Mouse (Mus musculus) right cerebral cortex, postnatal 10 days (tissue): ENCODE data around the gene Mogat1.
"Not testable (repeated sequence)": the region's sequence is repeated elsewhere in the genome, so short reads cannot be mapped to it uniquely, and the experiment has no call there.

Source experiments
- DNase-seq, 2 experiments: peaks; one replicate each; pipeline ENCODE4 v3.0.0; 2021; ENCODE audit warnings: low spot score in 2 of 2

Gene Mogat1

DNA sequence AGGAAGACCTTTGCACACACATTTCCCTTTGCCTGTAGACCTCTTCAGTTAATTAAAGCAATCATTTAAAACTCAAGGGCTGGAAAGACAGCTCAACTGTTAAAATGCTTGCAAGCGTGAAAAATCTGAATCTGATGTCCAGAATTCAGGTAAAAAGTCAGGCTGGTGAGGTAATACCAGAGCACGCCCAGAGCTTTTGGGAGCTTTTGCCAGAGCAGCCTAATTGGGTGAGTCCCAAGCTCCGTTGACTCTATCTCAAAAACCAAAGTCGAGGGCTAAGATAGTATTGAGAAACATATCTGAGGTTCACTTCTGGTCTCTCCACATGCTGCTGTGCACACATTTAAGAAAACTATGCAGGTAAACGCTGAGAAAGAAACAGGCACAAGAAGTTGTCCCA lies at the start of gene Mogat1:
Gene Mogat1 (plus strand): TSS at position 130 of the 400 bp plus-strand sequence.
- DNase-seq: no peak

DNA sequence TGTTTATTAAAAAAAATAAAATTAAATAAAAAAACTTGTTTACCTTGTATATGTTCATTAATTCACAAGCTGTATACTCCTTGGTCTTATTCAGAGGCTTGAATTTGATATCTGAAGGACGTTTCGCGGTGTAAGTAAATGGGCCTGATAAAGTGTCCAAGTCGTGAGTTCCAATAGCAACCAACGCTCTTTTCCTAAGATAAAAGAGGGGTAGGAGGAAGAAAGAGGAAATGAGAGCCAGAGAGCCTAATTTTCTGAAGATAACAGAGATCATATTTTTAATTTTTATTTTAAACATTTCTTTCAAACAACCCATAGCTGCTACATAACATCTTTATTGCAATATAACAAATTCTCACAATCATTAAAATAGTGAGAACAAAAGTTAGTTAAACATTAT lies 38.4 kb upstream of the Mogat1 start:
- no peak for DNase-seq

DNA sequence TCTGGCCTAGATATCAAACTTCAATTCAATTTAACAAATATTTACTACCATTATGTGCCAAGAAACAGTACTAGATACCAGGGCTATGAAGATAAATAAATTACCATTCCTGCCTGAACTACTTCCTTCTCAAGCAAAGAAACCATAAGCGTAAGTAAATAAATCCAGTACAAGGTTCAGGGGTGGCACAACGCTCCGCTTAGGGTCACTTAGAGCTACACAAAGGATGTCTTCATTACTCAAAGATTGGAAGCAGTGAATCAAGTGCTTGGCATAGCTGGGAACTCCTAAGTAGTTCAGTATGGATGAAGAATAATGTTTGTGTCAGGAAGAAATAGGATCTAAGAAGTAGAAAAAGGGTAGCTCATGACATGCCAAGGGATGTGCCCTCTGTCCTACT lies 27.4 kb upstream of the Mogat1 start:
- no peak for DNase-seq

DNA sequence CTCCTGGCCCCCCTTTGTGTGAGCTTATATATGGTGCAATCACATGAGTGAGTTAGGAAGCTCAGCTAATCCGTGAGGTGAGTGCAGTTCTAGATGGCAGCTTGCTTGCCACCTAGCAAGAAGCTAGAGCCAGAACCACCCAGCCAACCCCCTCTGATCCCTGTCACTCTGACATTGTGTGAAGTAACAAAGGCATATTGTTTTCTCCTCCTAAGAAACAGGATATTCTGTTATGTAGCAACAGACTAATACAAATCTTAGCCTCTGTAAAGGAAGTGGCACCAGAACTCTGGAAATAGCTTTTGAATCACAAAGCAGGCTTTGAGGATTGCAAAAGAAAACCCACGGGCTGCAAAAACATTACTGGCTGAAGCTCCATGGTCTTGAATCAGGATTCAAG lies 26.4 kb upstream of the Mogat1 start:
- DNase-seq: no peak

DNA sequence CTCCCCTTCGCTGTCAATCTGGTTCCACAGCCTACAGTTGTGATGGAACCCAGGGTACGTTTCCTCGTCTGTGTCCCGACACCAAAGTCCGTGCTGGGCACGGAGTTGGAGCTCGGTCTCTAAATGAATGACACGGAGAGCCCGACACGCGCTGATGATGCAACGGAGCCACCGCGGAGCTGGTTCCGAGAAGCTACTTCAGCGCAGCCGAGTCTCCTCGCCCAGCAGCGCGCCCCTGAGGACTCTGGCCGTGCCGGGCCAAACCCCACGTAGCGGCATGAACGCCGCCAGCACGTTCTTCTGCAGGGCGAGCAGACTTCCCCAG lies 22.4 kb upstream of the Mogat1 start:
- no peak for DNase-seq

DNA sequence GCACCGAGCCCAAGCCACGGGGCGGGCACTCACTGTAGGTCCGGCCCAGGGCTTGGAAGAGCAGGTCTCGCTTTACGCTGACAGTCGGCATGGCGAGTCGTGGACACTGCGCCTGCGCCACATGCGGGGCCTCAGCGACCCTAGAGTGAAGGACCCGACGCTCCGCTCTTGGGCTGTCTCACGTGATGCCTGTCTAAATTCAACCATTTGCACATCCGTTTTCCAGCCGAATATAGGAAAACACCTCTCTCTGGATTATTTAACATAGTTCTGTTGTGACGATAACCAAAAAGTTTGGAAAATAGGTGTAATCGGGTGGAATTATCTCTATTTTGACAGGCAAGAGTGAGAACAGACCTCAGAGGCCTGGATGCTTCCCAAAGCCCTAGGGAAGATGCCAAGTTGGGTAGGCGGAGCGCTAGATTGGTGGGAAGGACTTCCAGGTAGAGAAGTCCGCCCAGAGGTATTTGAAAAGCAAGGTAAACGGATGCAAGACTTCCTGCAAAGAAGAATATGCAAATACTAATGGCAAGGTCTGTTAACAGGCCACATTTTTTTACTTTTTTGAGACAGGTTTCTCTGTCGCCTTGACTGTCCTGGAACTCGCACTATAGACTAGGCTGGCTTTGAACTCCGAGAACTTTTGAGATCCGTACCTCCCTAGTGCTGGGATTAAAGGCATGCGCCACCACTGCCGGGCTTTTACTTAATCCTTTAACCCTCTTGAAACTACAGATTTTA lies 21.9 kb upstream of the Mogat1 start, which contains the start of gene Farsb:
Gene Farsb (minus strand): TSS at position 146 of the 741 bp plus-strand sequence.
- DNase-seq: peak; percentile 93 to 95

DNA sequence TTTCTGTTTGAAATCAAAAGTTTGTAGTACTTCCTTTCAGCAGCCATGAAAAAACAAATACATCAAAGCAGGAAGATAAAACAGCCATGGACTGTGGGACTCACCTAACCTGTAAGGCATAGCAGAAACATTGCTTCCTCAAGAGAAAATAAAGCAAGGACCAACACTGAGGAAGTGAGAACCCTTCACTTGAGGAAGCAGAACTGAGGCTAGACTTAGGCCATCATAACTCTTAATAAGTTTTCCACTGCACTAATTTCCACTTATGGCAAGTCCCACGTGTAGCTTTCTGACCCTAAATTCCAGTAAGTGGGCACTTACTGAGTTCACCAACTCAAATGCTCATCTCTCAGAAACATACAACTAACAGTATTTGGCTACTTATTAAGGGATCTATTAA lies 20.6 kb upstream of the Mogat1 start:
- no peak for DNase-seq

DNA sequence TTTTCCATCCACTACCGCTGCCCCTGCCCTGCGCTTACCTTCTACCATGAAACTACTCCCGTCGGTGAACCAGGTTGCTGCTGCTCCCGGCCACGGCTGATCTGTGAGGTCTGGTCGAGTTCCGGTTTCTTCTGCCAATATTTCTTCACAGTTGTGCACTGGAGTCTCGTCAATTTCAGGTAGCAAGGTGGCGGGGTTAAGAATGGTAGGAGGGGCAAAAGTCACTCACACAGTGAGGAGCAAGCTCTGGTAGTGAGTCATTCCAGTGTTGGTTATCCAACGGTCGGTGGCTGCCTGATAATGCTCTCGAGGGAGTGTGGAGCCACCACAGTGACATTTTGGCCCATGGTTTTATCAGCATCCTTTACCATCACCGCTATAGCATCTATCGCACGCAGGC lies 9.8 kb upstream of the Mogat1 start:
- DNase-seq: no peak

DNA sequence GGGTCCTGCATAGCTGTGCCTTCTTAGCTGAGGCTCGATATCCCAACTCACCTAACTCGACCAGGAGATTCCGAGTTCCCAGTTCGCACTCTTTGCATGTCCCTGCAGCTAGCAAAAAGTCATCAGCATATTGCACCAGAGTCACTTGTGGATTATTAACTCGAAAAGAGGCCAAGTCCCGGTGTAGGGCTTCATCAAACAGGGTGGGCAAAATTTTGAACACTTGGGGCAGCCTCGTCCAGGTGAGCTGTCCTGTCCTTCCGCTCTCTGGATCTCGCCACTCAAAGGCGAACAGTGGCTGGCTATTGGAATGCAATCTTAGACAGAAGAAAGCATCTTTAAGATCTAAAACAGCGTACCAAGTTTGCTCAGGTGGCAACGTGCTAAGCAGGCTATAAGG lies 8.9 kb upstream of the Mogat1 start:
- DNase-seq: not testable (repeated sequence)

DNA sequence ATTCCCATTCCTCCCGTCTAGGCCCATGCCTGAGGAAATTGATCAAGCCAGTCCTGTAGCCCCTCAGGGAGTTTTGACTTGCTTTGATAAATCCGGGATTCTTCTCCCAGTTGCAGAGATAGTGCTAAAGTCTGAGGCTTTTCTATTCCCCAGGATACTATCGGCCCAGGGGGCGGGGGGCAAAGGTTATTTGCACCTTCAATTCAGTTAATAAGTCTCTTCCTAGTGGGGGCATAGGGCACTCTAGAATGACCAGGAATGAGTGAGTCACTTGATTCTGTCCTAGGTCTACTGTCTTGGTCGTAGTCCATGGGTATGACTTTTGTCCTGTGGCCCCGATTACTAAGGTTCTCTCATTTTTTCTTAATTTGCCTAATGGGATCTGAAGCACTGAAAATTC lies 8.3 kb upstream of the Mogat1 start:
- DNase-seq: no peak

DNA sequence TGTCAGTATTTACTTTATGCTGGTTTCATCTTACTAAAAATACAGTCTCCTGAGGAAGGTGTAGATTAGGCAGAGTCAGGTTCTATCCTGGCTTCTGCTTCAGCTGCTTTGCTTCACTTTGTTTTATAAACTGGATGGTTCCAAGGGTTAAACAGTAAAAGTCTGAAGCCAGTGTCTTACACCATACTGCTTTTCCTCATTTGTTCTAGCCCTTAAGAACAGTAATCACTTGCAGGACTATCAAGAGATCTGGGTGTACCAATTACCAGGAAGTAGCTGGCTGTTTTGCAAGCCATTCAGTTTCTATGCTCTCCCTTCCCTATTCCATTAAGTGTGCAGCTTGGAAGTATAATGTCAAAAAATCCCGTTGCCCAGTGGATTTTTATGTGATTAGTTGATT lies 3.7 kb upstream of the Mogat1 start:
- no peak for DNase-seq

DNA sequence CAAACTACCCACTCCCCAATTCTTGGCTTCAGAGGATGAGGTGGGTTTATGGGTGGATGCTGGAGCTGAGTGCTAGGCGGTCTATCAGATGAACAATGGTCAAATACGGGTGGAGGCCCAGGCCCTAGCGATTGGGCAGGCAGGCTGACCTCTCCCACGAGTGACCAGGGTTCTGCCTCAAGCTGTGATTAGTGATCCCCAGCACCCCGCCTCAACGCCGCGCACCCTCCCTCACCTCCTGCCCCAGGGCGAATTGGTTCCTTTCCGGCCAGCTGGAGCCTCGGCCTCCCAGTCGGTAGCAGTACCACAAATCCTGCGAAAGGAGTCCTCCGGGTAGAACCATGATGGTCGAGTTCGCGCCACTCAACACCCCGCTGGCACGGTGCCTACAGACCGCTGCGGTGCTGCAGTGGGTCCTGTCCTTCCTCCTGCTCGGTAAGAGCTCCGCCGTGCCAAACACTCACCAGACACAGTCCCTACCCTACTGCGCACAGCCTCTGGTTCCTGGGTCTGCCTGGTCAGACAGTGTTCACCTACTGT lies 900 bp downstream of the Mogat1 start, which contains the start of gene BC035947:
Gene BC035947 (minus strand): TSS at position 538 of the 540 bp plus-strand sequence.
- DNase-seq: peak in 1 of 2 experiments; percentile 29

DNA sequence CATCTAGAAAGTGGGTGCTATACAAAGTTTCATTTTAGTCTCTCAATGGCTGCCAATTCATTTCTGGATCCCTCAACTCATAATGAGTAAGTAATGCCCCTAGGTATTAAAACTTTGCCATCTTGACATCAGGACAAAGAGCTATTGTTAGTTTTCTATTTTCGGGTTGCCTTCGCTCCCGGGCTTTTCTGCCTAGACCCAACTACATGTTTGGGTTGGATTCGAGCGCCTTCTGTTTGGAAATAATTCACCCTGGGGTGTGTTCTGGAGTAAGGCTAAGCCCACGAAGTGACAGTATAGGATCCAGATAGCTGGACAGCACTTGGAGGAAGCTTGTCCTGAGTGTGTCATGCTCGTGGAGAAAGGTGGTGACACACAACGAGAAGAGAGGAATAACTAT lies 2.0 kb downstream of the Mogat1 start:
- no peak for DNase-seq

DNA sequence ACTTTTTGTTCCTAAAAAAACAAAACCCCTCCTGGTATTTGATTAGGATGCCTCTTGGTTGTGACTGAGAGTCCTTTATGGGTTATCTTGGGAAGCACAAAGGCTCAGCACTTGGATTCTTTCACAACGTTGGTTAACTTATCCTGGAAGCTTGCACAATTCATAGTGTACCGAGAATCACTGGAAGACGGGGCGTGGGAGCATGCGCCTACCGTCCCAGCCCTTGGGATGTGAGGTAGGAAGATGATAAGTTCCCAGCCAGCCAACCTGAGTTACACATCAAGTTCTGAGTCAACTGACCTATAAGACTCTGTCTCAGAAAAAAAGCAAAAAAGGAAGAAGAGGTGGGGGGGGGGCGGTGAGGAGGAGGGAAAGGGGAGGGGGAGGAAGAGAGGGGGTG lies 8.1 kb downstream of the Mogat1 start:
- DNase-seq: no peak

DNA sequence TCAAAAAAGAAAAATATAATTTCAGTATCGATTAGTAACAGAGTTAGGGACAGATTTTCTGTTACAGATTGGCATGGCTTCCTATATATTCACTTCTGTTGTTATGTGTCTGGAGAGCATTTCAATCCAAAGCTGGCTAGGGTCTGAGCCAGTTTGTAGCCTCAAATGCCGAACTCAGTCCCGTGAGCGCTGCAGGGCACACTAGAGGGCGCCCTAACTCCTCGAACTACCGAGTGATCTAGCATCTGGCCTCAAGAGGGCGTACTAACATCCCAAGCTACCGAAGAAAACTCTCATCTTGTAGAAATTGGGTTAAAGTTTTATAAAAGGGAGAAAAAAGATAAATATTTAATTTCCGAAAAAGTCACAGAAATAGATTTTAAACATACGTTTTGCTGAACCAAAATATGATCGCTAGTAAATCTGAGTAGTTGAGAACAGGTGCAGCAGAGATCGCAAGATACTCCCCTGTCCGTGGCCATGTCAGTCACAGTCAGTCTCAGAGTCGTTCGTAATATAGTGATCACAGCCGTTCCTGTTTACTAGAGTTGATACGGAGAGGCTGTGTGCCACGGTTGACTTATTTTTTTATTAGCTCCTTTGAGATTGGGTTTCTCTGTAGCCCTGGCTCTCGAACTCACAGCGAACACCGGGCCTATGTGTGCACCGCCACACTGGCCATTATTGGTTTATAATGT lies 14.5 kb downstream of the Mogat1 start:
- DNase-seq: peak; percentile 65 to 80

DNA sequence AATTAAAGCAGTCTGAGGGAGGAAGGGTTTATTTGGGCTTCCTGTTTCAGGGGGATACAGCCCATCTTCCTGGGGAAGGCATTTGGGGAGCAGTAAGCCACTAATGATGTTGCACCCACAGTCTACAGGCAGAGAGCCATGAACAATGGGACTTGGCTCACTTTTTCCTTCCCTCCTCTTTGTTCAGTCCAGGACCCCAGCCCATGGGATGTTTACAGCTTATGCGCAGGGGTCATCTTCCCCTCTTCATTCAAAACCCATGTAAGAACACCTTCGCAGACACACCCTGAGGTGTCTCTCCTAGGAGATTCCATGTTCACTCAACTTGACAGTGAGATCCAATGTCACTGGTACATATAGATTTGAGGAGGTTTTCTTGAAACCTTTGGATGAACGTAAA lies 17.6 kb downstream of the Mogat1 start:
- DNase-seq: no peak

DNA sequence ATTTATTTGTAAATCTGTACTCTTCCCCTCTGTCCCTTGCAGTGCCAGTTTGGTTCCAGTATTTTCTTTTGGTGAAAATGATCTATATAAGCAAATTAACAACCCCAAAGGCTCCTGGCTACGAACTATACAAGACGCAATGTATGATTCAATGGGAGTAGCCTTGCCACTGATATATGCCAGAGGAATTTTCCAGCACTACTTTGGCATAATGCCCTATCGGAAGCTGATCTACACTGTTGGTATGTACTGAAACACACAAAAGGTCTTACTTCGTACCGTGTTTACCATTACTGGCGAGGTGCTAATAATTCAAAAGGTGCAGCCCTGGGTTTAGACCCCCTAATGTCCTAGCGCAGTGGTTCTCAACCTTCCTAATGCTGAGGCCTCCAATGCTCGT lies 18.2 kb downstream of the Mogat1 start:
- no peak for DNase-seq

DNA sequence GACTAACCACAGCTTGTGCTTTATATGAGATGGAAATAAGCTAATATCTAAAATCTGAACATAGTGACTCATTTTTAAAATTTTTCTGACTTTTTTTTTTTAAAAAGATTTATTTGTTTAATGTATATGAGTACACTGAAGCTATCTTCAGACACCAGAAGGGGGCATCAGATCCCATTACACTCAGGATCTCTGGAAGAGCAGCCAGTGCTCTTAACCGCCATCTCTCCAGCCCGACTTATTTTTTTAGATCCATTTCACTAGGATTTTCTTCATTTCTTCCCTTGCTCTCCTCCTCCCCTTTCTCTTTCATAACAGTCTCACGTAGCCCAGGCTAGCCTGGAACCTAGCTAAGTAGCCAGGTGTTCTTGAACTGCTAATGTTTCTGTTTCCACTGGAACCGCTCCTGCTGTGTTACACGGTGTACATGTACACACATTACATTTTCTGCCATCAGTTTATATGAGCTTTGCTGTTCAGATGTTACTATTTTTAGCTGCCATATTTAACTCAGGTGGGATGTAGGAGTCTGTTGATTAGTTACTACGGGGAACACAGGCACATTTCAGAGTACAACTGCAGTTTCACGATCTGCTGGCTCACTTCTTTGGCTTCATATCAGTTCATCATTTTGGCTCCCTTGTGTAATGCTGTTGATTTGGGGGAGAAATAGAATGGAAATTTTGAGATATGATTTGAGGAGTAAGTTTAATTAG lies 19.9 kb downstream of the Mogat1 start:
- DNase-seq: no peak

DNA sequence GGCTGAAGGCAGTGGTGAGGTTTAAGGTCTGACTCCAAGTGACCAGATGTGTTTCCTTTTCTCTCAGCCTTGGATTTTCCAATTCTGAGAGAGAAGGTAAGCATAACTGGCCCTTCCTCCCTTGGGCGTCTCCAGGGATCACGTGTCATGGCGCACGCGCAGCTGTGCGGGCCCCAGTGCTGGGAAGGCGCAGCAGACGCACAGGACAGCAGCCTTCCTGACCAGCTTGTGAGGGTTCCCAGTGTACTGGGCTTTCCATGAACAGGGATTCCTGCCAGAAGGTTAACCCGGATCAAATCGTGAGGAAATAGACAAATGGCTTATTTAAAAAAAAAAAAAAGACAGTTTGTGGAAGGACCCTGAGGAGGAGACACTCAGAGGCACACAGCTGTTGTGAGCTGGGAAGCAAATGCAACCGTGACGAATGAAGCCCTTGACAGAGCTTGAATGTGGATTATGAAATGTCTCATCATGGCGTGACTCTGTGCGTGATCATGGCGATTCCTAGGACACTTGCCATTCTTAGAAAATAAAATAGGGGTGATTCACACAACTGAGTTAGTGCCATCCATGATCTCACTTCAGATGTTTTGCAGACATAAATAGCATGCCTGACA lies 21.5 kb downstream of the Mogat1 start:
- DNase-seq: peak in 1 of 2 experiments; percentile 29

DNA sequence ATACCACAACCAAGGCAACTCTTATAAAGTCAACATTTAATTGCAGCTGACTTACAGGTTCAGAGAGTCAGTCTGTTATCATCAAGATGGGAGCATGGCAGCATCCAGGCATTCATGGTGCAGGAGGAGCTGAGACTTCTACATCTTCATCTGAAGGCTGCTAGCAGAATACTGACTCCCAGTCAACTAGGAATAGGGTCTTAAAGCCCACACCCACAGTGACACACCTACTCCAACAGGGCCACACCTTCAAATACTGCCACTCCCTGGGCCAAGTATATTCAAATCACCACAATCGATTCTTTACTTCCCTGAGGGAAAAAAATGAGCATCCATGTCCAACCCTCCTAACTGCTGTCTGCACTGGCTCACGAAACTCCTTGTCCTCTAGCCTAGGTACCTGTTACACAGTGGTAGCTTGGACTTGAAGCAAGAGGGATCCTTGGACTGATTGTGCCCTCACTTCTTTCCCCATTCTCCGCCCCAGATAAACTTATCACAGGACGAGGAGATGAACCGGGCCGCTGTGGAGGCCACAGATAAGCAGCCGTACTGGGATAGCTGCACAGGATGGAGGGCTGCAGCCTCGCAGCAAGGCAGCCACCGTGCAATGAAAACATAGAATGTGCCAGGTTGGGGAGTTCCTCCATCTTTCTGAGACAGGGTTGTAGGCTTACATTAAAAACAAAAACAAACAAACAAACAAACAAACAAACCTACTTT lies 23.8 kb downstream of the Mogat1 start:
- no peak for DNase-seq
